Mouse (Mus musculus): ENCODE data around the gene Dctn1.

Dctn1 gene

DNA sequence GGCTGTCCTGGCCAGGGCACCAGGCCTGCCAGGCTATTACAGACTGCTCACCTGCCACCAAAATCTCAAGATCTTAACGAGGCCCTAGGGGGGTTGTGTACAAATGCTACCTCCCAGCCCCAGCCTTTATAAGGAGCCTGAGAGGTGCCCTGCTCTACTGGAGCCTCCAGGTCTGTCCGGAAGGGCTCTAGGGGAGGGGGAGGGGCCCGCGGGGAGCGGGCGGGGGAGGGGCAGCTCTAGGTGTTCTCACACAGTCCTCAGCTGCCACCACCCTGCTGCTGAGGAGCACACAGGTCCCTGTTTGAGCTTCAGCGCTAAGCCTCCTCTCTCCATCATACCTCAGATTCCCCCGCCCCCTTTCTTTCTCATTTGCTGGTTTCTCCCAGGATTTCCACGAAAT, 71.4 kb downstream of the Dctn1 start:
- peak; percentile 23 for DNase-seq

- DNase-seq, result peak; percentile 47
Measured at GRCm38 (mm10) chr6:83244422-83245061, 78.8 kb downstream of the Dctn1 start.

DNA sequence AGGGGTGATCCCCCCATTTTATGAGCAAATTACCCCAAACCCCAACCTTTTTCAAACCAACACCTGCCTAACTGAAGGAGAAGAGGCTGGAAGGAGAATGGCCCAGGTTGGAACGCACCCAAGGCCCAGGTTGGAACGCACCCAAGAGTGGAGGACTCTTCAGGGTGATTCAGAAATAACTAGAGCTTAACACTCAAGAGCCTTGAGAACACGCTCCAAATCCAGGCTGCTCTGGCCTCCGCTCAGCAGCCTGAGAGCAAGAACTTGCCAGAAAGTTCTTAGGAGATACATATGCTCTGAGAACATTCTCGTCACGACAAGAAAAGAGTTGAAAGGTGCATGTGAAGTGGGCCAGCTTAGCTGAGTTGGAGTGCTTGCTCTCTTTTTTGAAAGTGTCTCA, 79.4 kb downstream of the Dctn1 start:
- DNase-seq, result no peak

- no peak for DNase-seq
Measured at GRCm38 (mm10) chr6:83245997-83246396, 80.3 kb downstream of the Dctn1 start.

- no peak for DNase-seq
Measured at GRCm38 (mm10) chr6:83246750-83247149, 81.0 kb downstream of the Dctn1 start.

- no peak for DNase-seq
Measured at GRCm38 (mm10) chr6:83247153-83247552, 81.4 kb downstream of the Dctn1 start.
